Mouse (Mus musculus): Measurements from ENCODE around the gene Adamtsl1.

- TF ChIP-seq POLR2A (IDR thresholded peaks at IDR 0.05; ENCODE audit: control insufficient read depth, extremely low read depth, insufficient read depth, low read length, poor library complexity) (no peak), CTCF (IDR thresholded peaks at IDR 0.05; ENCODE audit: borderline replicate concordance, control insufficient read depth, extremely low read depth, insufficient read depth, low read length, poor library complexity) (no peak)
Observed at GRCm38 (mm10) chr4:86233197-86233596, 719.2 kb downstream of the Adamtsl1 start.

All from thymus, adult 2 months (tissue).